ENCODE assay signal across 8 mouse cellular contexts in the genomic region with DNA sequence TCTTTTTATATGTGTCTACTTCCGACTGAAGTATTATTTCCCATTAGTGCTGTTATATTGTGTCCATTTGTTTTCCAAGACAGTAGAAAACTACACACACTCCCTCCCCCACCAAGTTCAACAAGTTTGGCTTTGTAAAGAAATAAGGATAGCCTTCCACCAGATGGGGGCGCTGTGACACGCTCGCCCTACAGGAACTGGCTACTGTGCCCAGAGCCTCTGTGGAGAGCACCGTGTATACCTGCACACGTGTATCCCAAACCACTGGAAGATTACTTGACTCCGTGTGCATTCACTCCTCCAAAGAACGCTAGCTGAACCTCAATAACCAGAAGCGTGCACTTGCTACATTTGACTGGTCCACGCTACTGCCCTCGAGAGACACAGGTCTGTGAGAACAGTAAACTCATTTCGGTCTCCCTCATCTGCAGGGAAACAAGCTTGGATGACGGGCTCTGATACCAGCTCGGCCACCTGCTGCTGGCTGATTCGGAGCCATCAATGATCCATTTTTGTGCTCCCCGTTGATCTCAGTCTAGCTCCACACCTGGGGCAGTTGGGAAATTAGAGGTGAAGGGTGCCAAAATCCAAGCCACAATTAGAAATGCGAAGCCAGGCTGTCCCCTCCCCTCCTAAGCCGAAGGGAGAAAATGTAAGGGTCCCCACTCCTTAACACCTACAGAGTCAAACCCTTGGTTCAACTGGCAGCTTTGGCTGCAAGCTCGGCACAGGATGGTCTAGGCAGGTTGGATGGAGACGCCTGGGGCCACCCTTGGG. TPM values are rescaled to one million over a fixed set of nuclear protein-coding genes. Genes with fewer than 3 reads are reported as not detected.
DNase-seq lines count a peak whose midpoint lies in the region; ATAC-seq and TF ChIP-seq lines count a peak whose summit lies in the region.

A gene (plus strand): TSS at position 224 of the 777 bp plus-strand sequence.

- no peaks in the 10 kb centered on the region; the same call in 1 of the 2 replicates for H3K27me3 ChIP-seq in neural tube, embryonic 15.5 days (replicated peaks)

- no peaks in the 10 kb centered on the region for H3K9me3 ChIP-seq in neural tube, embryonic 15.5 days (replicated peaks)

- peak; percentile 87 for DNase-seq in CD4-positive helper T cell, adult 2 months (ENCODE audit: low read depth, low spot score)
- peak; percentile 70 to 78 for DNase-seq in adrenal gland, adult 18-20 months (ENCODE audit: low spot score in 2 of 2)
- peak; percentile 50 for DNase-seq in embryo, embryonic 11.5 days (ENCODE audit: low read depth, low spot score)
- peak; percentile 76 to 83 for DNase-seq in heart, adult 18-20 months
- peak; percentile 42 for DNase-seq in kidney, adult 11 months
- peak; percentile 79 for DNase-seq in lung, adult 2 months
- DNase-seq in thymus, postnatal 36 days, result peak; percentile 82 to 83

- H3K4me2 ChIP-seq in neural tube, embryonic 15.5 days, result peak within 1 kb of the TSS; percentile 53

- peaks cover 26% of the 10 kb centered on the region for H3K4me1 ChIP-seq in lung, adult 2 months (ENCODE audit: control insufficient read depth, insufficient read depth, low read length)
- peaks cover 7% of the 10 kb centered on the region for H3K4me1 ChIP-seq in neural tube, embryonic 15.5 days

- no peaks in the 10 kb centered on the region for H3K36me3 ChIP-seq in neural tube, embryonic 15.5 days

- H3K27ac ChIP-seq in neural tube, embryonic 15.5 days (replicated peaks), result no peak within 1 kb of the TSS; the same call in 1 of the 2 replicates

- TF ChIP-seq CTCF in lung, adult 2 months (IDR thresholded peaks at IDR 0.05; ENCODE audit: insufficient read depth, low read length), result peak; percentile 87

- H3K9ac ChIP-seq in neural tube, embryonic 15.5 days (replicated peaks), result 0 out of 2 replicates have a peak within 1 kb of the TSS, but pooled peaks have one; percentile 8

- 1% methylated on average over 20 of the region's 20 CpGs for WGBS in lung, adult 2 months
- WGBS in neural tube, embryonic 15.5 days, result 2% methylated on average over 20 of the region's 20 CpGs

- ATAC-seq in neural tube, embryonic 15.5 days (ENCODE audit: low FRiP score), result no peak

- peak; percentile 45; the same call in 1 of the 2 replicates for TF ChIP-seq POLR2A in lung, adult 2 months (IDR thresholded peaks at IDR 0.05; ENCODE audit: borderline replicate concordance, extremely low read depth, low read depth, low read length)

- H3K4me3 ChIP-seq in lung, adult 2 months (replicated peaks; ENCODE audit: extremely low read depth, low read depth, low read length), result peak within 1 kb of the TSS; percentile 91
- H3K4me3 ChIP-seq in neural tube, embryonic 15.5 days (replicated peaks), result peak within 1 kb of the TSS; percentile 27

RNA-seq across cellular contexts. Expression of the gene that starts here (rescaled TPM):
- total RNA-seq in adrenal gland, adult 18-20 months (2021), result 10 to 100 TPM; 12.8 to 13.0 TPM
- total RNA-seq in heart, adult 18-20 months (2021), result 10 to 100 TPM in 1 of 2 experiments, 1 to 10 TPM in 1; 6.8 to 10.6 TPM
- polyA plus RNA-seq in lung, adult 2 months (2012; rRNA removed), result 29.7 and 36.7 TPM in 2 replicates
- 4.8 and 44.4 TPM in 2 replicates for polyA plus RNA-seq in neural tube, embryonic 15.5 days (2015; fragmentation: Nextera tagmentation; extraction: Ambion mirVana)
